10 mouse cellular contexts compared by ENCODE assay signal in the genomic region with DNA sequence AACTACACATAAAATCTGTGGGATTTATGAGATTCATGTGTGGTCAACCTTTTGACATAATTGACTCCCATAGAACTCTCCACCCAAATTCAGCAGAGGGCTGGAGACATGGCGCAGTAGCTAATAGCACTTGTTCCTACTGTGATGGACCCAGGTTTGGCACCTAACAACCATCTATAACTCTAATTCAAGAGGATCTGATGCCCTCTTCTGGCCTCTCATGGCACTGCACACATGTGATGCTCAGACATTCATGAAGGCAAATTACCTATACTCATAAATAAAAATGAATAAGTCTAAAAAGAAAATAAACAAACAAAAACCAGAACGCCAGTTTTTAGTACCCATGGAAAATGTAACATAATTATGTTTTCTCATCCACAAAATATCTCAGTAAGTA. TPM values are rescaled to one million over a fixed set of nuclear protein-coding genes. Genes with fewer than 3 reads are reported as not detected.
DNase-seq lines count a peak whose midpoint lies in the region; ATAC-seq and TF ChIP-seq lines count a peak whose summit lies in the region.
"Had no signal": no experiment of that assay in that cellular context is flagged by ENCODE, and none has a peak within 500 bp of the region (broad histone marks: within the 10 kb centered on the region; RNA-seq: fewer than 3 reads in every experiment).

No protein-coding gene starts in this region.

- TF ChIP-seq POLR2A in heart, adult 2 months (IDR thresholded peaks at IDR 0.05; ENCODE audit: insufficient read depth, low read depth, low read length), result no peak

- DNase-seq in heart, adult 2 months, result no peak
- peak; percentile 27 for DNase-seq in right cerebral cortex, postnatal 14 days
- DNase-seq in right cerebral cortex, postnatal 36 days (ENCODE audit: low spot score in 2 of 2), result no peak
- DNase-seq in embryonic facial prominence, embryonic 11.5 days (ENCODE audit: low spot score), result peak; percentile 30
- DNase-seq in thymus, postnatal 0 days (ENCODE audit: low spot score), result peak; percentile 37
- DNase-seq in urinary bladder, postnatal 25 days (ENCODE audit: low spot score), result no peak
- no peak for DNase-seq in gastrocnemius, postnatal 10 days

- no peak overlapping the region for H3K4me2 ChIP-seq in heart, embryonic 12.5 days
- no peak overlapping the region for H3K4me2 ChIP-seq in embryonic facial prominence, embryonic 11.5 days (ENCODE audit: low read depth, low read length)

- H3K4me3 ChIP-seq in heart, adult 2 months, result no peak overlapping the region
- H3K4me3 ChIP-seq in heart, embryonic 12.5 days, result no peak overlapping the region
- H3K4me3 ChIP-seq in embryonic facial prominence, embryonic 11.5 days (ENCODE audit: low read depth, low read length), result no peak overlapping the region

- H3K9ac ChIP-seq in heart, adult 2 months (ENCODE audit: low read depth, low read length), result no peak overlapping the region
- H3K9ac ChIP-seq in heart, embryonic 12.5 days, result no peak overlapping the region
- H3K9ac ChIP-seq in embryonic facial prominence, embryonic 11.5 days (replicated peaks; ENCODE audit: low read length), result no peak overlapping the region

- ATAC-seq in heart, embryonic 12.5 days (ENCODE audit: insufficient number of reproducible peaks, low FRiP score), result no peak
- no peak for ATAC-seq in embryonic facial prominence, embryonic 11.5 days (replicated peaks; ENCODE audit: insufficient number of reproducible peaks, low FRiP score, low TSS enrichment, low read depth)

- TF ChIP-seq EP300 in heart, adult 2 months (IDR thresholded peaks at IDR 0.05; ENCODE audit: insufficient read depth, low read depth, low read length), result no peak

- no peaks in the 10 kb centered on the region for H3K27me3 ChIP-seq in heart, adult 2 months (ENCODE audit: control insufficient read depth, insufficient read depth, low read length)
- no peaks in the 10 kb centered on the region for H3K27me3 ChIP-seq in heart, embryonic 12.5 days (replicated peaks)
- no peaks in the 10 kb centered on the region for H3K27me3 ChIP-seq in embryonic facial prominence, embryonic 11.5 days (ENCODE audit: control insufficient read depth, insufficient read depth, low read length)

- no peaks in the 10 kb centered on the region; the same call in 1 of the 2 replicates for H3K9me3 ChIP-seq in heart, embryonic 12.5 days (replicated peaks)
- no peaks in the 10 kb centered on the region for H3K9me3 ChIP-seq in embryonic facial prominence, embryonic 11.5 days (replicated peaks; ENCODE audit: control insufficient read depth, low read length)

- H3K79me2 ChIP-seq in heart, adult 2 months (replicated peaks; ENCODE audit: control insufficient read depth, insufficient read depth, low read length), result no peaks in the 10 kb centered on the region

- no peaks in the 10 kb centered on the region for H3K4me1 ChIP-seq in heart, adult 2 months (ENCODE audit: control insufficient read depth, insufficient read depth, low read length)
- no peaks in the 10 kb centered on the region for H3K4me1 ChIP-seq in heart, embryonic 12.5 days (replicated peaks)
- no peaks in the 10 kb centered on the region for H3K4me1 ChIP-seq in embryonic facial prominence, embryonic 11.5 days (ENCODE audit: control insufficient read depth, insufficient read depth, low read length)

- no peak overlapping the region for H3K27ac ChIP-seq in heart, adult 2 months
- no peak overlapping the region for H3K27ac ChIP-seq in heart, embryonic 12.5 days (ENCODE audit: poor library complexity, severe bottlenecking)
- no peak overlapping the region for H3K27ac ChIP-seq in embryonic facial prominence, embryonic 11.5 days (replicated peaks; ENCODE audit: low read depth, low read length)

- 88% methylated on average over 2 of the region's 2 CpGs for WGBS in heart, adult 2 months
- WGBS in heart, embryonic 12.5 days, result 71% methylated on average over 2 of the region's 2 CpGs
- WGBS in embryonic facial prominence, embryonic 11.5 days, result 81% methylated on average over 2 of the region's 2 CpGs

- peak; percentile 48 for TF ChIP-seq CTCF in heart, adult 2 months (IDR thresholded peaks at IDR 0.05)

- intact Hi-C loops in heart, adult 2 months (cut with DNase I), result no loop called here

- no peaks in the 10 kb centered on the region for H3K36me3 ChIP-seq in heart, adult 2 months (ENCODE audit: control insufficient read depth, insufficient read depth, low read length)
- H3K36me3 ChIP-seq in heart, embryonic 12.5 days, result no peaks in the 10 kb centered on the region
- no peaks in the 10 kb centered on the region for H3K36me3 ChIP-seq in embryonic facial prominence, embryonic 11.5 days (replicated peaks; ENCODE audit: control insufficient read depth, insufficient read depth, low read depth, low read length)

RNA-seq across cellular contexts. Expression of gene Akr1d1, which starts 22.8 kb away (rescaled TPM):
- not detected for total RNA-seq in heart, adult 2 months (2021)
- polyA plus RNA-seq in heart, adult 2 months (2012; rRNA removed), result 0.06 TPM in 1 of 2 replicates, not detected in the other
- not detected in 2 replicates for polyA plus RNA-seq in heart, embryonic 12.5 days (2016; fragmentation: Nextera tagmentation; extraction: Ambion mirVana)
- not detected in 2 replicates for polyA plus RNA-seq in embryonic facial prominence, embryonic 11.5 days (2014; fragmentation: Nextera tagmentation; extraction: Ambion mirVana)
- polyA plus RNA-seq in thymus, postnatal 0 days (2015; fragmentation: Nextera tagmentation; extraction: Ambion mirVana), result not detected in 2 replicates
- under 1 TPM in 1 of 2 experiments, not detected in 1; 0.25 TPM for total RNA-seq in gastrocnemius, postnatal 10 days (2021)
- total RNA-seq: heart, postnatal 10 days had no signal
- polyA plus RNA-seq: testis, adult 2 months had no signal

Comparison
In these comparisons a context has a peak if more than half of its experiments do, and no peak if none do; other contexts are left out.
1. DNase-seq: peak in right cerebral cortex, postnatal 14 days (single experiment), embryonic facial prominence, embryonic 11.5 days (single experiment) and thymus, postnatal 0 days (single experiment); none in heart, adult 2 months (0 of 2), right cerebral cortex, postnatal 36 days (0 of 2), urinary bladder, postnatal 25 days (single experiment) and gastrocnemius, postnatal 10 days (single experiment).